Mouse (Mus musculus): ENCODE data around the gene Hdac8.

Hdac8 gene

GRCm38 (mm10) chrX:102504644-102505481 lies at the start of gene Hdac8:
Hdac8 (minus strand) TSS chrX:102505359.
- peak; percentile 29 for DNase-seq (ENCODE audit: low spot score)

- DNase-seq (ENCODE audit: low spot score) = no peak
Measured at GRCm38 (mm10) chrX:102509205-102509604, 4.0 kb upstream of the Hdac8 start.

- DNase-seq (ENCODE audit: low spot score) = no peak
Measured at GRCm38 (mm10) chrX:102504179-102504578, 980 bp downstream of the Hdac8 start.

GRCm38 (mm10) chrX:102493992-102494730 lies 11.0 kb downstream of the Hdac8 start:
- DNase-seq (ENCODE audit: low spot score) = no peak

GRCm38 (mm10) chrX:102485575-102485974 lies 19.6 kb downstream of the Hdac8 start:
- DNase-seq (ENCODE audit: low spot score) = no peak

GRCm38 (mm10) chrX:102479665-102480064 lies 25.5 kb downstream of the Hdac8 start:
- DNase-seq (ENCODE audit: low spot score) = no peak

GRCm38 (mm10) chrX:102478965-102479364 lies 26.2 kb downstream of the Hdac8 start:
- no peak for DNase-seq (ENCODE audit: low spot score)

GRCm38 (mm10) chrX:102478481-102478880 lies 26.7 kb downstream of the Hdac8 start:
- no peak for DNase-seq (ENCODE audit: low spot score)

GRCm38 (mm10) chrX:102476784-102477183 lies 28.4 kb downstream of the Hdac8 start:
- peak; percentile 29 for DNase-seq (ENCODE audit: low spot score)

GRCm38 (mm10) chrX:102475555-102475954 lies 29.6 kb downstream of the Hdac8 start:
- no peak for DNase-seq (ENCODE audit: low spot score)

GRCm38 (mm10) chrX:102418343-102419127 lies 86.6 kb downstream of the Hdac8 start:
- no peak for DNase-seq (ENCODE audit: low spot score)

GRCm38 (mm10) chrX:102416972-102417371 lies 88.2 kb downstream of the Hdac8 start:
- no peak for DNase-seq (ENCODE audit: low spot score)

- no peak for DNase-seq (ENCODE audit: low spot score)
Measured at GRCm38 (mm10) chrX:102416386-102416785, 88.8 kb downstream of the Hdac8 start.

GRCm38 (mm10) chrX:102384765-102385164 lies 120.4 kb downstream of the Hdac8 start:
- DNase-seq (ENCODE audit: low spot score) = no peak

GRCm38 (mm10) chrX:102383151-102383550 lies 122.0 kb downstream of the Hdac8 start:
- no peak for DNase-seq (ENCODE audit: low spot score)

GRCm38 (mm10) chrX:102366510-102366909 lies 138.6 kb downstream of the Hdac8 start:
- DNase-seq (ENCODE audit: low spot score) = no peak

GRCm38 (mm10) chrX:102362244-102362643 lies 142.9 kb downstream of the Hdac8 start:
- DNase-seq (ENCODE audit: low spot score) = no peak

- DNase-seq (ENCODE audit: low spot score) = no peak
Measured at GRCm38 (mm10) chrX:102353412-102353811, 151.7 kb downstream of the Hdac8 start.

- no peak for DNase-seq (ENCODE audit: low spot score)
Measured at GRCm38 (mm10) chrX:102349843-102350731, 155.1 kb downstream of the Hdac8 start.

GRCm38 (mm10) chrX:102348886-102349486 lies 156.2 kb downstream of the Hdac8 start:
- no peak for DNase-seq (ENCODE audit: low spot score)

- no peak for DNase-seq (ENCODE audit: low spot score)
Measured at GRCm38 (mm10) chrX:102341688-102342087, 163.5 kb downstream of the Hdac8 start.

Measured in ovary, postnatal 10 days (tissue).